Mouse (Mus musculus) heart, adult 2 months (tissue): ENCODE data around the gene Ubr1. TPM values are rescaled to one million over a fixed set of nuclear protein-coding genes. Genes with fewer than 3 reads are reported as not detected.

Experiments
- DNase-seq, 2 experiments: peaks; one replicate each; pipeline ENCODE4 v3.0.0; 2021
- H3K27ac ChIP-seq: fragments of 200-600 bp; 2 replicates; pipeline ENCODE4 v1.8.1; 2022
- H3K27me3 ChIP-seq: fragments of 200-500 bp; 2 replicates; pipeline ENCODE4 v1.6.1; 2012; ENCODE audit warnings: mild to moderate bottlenecking, low read length, inconsistent platforms, mixed read lengths; ENCODE audit not compliant: control insufficient read depth, insufficient read depth
- H3K36me3 ChIP-seq: fragments of 200-500 bp; 2 replicates; pipeline ENCODE4 v1.6.1; 2012; ENCODE audit warnings: low read length, inconsistent platforms; ENCODE audit not compliant: control insufficient read depth, insufficient read depth
- H3K4me1 ChIP-seq: fragments of 200-500 bp; 2 replicates; pipeline ENCODE4 v1.6.1; 2011; ENCODE audit warnings: low read length; ENCODE audit not compliant: control insufficient read depth, insufficient read depth
- H3K4me3 ChIP-seq: fragments of 200-600 bp; 2 replicates; pipeline ENCODE4 v1.8.1; 2022
- H3K79me2 ChIP-seq: fragments of 200-500 bp; replicated peaks from 2 replicates; pipeline ENCODE4 v1.6.1; 2012; ENCODE audit warnings: mild to moderate bottlenecking, inconsistent platforms, low read length, moderate library complexity, mixed read lengths; ENCODE audit not compliant: control insufficient read depth, insufficient read depth
- H3K9ac ChIP-seq: fragments of 200-500 bp; 2 replicates; pipeline ENCODE4 v1.6.1; 2012; ENCODE audit warnings: low read depth, mild to moderate bottlenecking, control low read depth, inconsistent platforms, low read length, mixed read lengths
- CTCF ChIP-seq: fragments of 200-600 bp; IDR thresholded peaks from 2 replicates; pipeline ENCODE4 v1.8.1; 2022; ENCODE audit warnings: antibody characterized with exemption, mild to moderate bottlenecking, moderate library complexity
- EP300 ChIP-seq: fragments of 200-500 bp; IDR thresholded peaks from 2 replicates; pipeline ENCODE4 v1.6.1; 2011; ENCODE audit warnings: low read depth, low read length, control low read depth; ENCODE audit not compliant: insufficient read depth
- POLR2A ChIP-seq: fragments of 200-500 bp; IDR thresholded peaks from 2 replicates; pipeline ENCODE4 v1.6.1; 2011; ENCODE audit warnings: mild to moderate bottlenecking, low read depth, low read length, control low read depth; ENCODE audit not compliant: insufficient read depth
- WGBS: fragments of 180-500 bp; shearing (Covaris S2); methylation state at CpG from one replicate; pipeline ENCODE4 v1.1.7; 2018; 5-methylcytosine and 5-hydroxymethylcytosine counted together
- intact Hi-C: fragments of 180-260 bp; cut with DNase I; formaldehyde crosslinking; loops from one replicate; pipeline ENCODE4 v1.15.1; 2025
- microRNA-seq, 2 experiments: library from miRNA; unstranded; fragments of <30 nt; microRNA quantifications; one replicate each; pipeline ENCODE4 v1.2.0; 2021
- polyA plus RNA-seq: library from polyadenylated mRNA; depleted of rRNA; stranded (reverse); fragments of >200 nt; gene quantifications from 2 replicates; pipeline ENCODE4 v1.2.3, GENCODE M21; 2012; rRNA removed
- total RNA-seq, 2 experiments: library from RNA; stranded (reverse); gene quantifications; 2 replicates each; pipeline ENCODE4 v1.2.3; 2021

The Ubr1 gene
- total and polyA plus RNA-seq, 3 experiments = 18.1 to 20.3 (median 20.2) TPM

GRCm38 (mm10) chr2:120826936-120827638, 143.4 kb downstream of the Ubr1 start:
- DNase-seq = no peak
- Histone ChIP-seq H3K9ac (no peak overlapping the region), H3K79me2 (no peaks in the 10 kb centered on the region; the same call in 1 of the 2 replicates), H3K36me3 (no peaks in the 10 kb centered on the region; the same call in 1 of the 2 replicates), H3K4me1 (0 out of 2 replicates have a peak, but pooled peaks cover 1% of the 10 kb centered on the region), H3K27me3 (no peaks in the 10 kb centered on the region), H3K4me3 (no peak overlapping the region), H3K27ac (no peak overlapping the region)
- TF ChIP-seq EP300 (no peak), CTCF (no peak), POLR2A (no peak)
- intact Hi-C loops = no loop called here
- 27% methylated on average over 1 of the region's 1 CpGs for WGBS

Small RNA genes lying within 50 kb of the gene (microRNA-seq; reads per million reads assigned to microRNA genes)
- gene Gm44325 = 0 to 0.39 reads per million in 2 experiments

Other genes with a start within 250 kb of the Ubr1 start
- gene Cdan1, start 120.6 kb downstream of the Ubr1 start, total RNA-seq = 10 to 100 TPM in 1 of 2 experiments, 1 to 10 TPM in 1; 9.8 to 12.8 TPM
- 14.0 and 15.0 TPM in 2 replicates for gene Cdan1, start 120.6 kb downstream of the Ubr1 start, polyA plus RNA-seq
- gene Ttbk2, start 120.1 kb downstream of the Ubr1 start, total RNA-seq = 10 to 100 TPM; 12.6 to 13.3 TPM
- gene Ttbk2, start 120.1 kb downstream of the Ubr1 start, polyA plus RNA-seq = 2.0 and 3.4 TPM in 2 replicates
- gene Tmem62, start 6.3 kb upstream of the Ubr1 start, total RNA-seq = 1 to 10 TPM; 3.1 to 3.6 TPM
- 5.1 and 8.2 TPM in 2 replicates for gene Tmem62, start 6.3 kb upstream of the Ubr1 start, polyA plus RNA-seq
- 10 to 100 TPM; 27.8 to 44.4 TPM for gene Ccndbp1, start 37.7 kb upstream of the Ubr1 start, total RNA-seq
- 29.7 and 37.6 TPM in 2 replicates for gene Ccndbp1, start 37.7 kb upstream of the Ubr1 start, polyA plus RNA-seq
- gene Epb42, start 66.4 kb upstream of the Ubr1 start, total RNA-seq = under 1 TPM in 1 of 2 experiments, not detected in 1; 0.09 TPM
- gene Epb42, start 66.4 kb upstream of the Ubr1 start, polyA plus RNA-seq = 0.12 and 0.41 TPM in 2 replicates
- gene Tgm5, start 115.1 kb upstream of the Ubr1 start, total RNA-seq = not detected
- gene Tgm5, start 115.1 kb upstream of the Ubr1 start, polyA plus RNA-seq = 0.04 TPM in 1 of 2 replicates, not detected in the other
- gene Tgm7, start 139.1 kb upstream of the Ubr1 start, total RNA-seq = not detected
- 0.04 TPM in 1 of 2 replicates, not detected in the other for gene Tgm7, start 139.1 kb upstream of the Ubr1 start, polyA plus RNA-seq
- 1 to 10 TPM; 8.6 to 9.1 TPM for gene Adal, start 169.7 kb upstream of the Ubr1 start, total RNA-seq
- gene Adal, start 169.7 kb upstream of the Ubr1 start, polyA plus RNA-seq = 4.6 and 11.1 TPM in 2 replicates
- 10 to 100 TPM; 10.8 to 11.5 TPM for gene Lcmt2, start 169.9 kb upstream of the Ubr1 start, total RNA-seq
- gene Lcmt2, start 169.9 kb upstream of the Ubr1 start, polyA plus RNA-seq = 6.2 and 9.9 TPM in 2 replicates
- gene Tubgcp4, start 199.9 kb upstream of the Ubr1 start, total RNA-seq = 10 to 100 TPM; 13.7 to 14.3 TPM
- 18.5 and 22.8 TPM in 2 replicates for gene Tubgcp4, start 199.9 kb upstream of the Ubr1 start, polyA plus RNA-seq
- 1 to 10 TPM; 5.2 to 6.4 TPM for gene Zscan29, start 200.4 kb upstream of the Ubr1 start, total RNA-seq
- gene Zscan29, start 200.4 kb upstream of the Ubr1 start, polyA plus RNA-seq = 2.0 and 2.3 TPM in 2 replicates